Mouse (Mus musculus): ENCODE data around the gene Atp2b1.

DNA sequence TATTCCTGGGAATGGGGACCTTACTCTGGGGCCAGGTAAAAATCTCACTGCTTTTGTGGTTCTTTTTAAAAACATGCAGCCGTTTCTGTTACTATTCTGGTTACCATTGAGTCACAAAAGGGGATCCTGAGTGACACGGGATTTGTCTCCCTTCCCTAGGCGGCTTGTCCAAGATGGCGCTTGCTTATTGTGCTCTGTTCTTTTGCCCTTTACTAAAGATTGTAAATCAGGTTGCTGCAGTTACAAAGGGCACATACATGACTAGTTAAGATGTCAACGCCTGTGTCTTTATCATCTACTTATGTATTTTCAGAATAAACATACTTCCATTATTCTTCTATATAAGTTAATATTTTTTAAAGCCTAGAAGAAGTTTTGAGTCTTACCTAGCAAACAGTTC, 102.8 kb downstream of the Atp2b1 start:
- TF ChIP-seq CTCF (IDR thresholded peaks at IDR 0.05; ENCODE audit: insufficient read depth, low read length) (no peak), POLR2A (IDR thresholded peaks at IDR 0.05; ENCODE audit: borderline replicate concordance, extremely low read depth, low read depth, low read length) (no peak)
